Mouse (Mus musculus) MEL (cell line): ENCODE measurements at regions not wholly inside any gene's neighbourhood (a gene's known extent, or its start where the extent isn't known, plus 50 kb on each side); places are given as distances from the start of the nearest gene placed in this dataset.

Experiments used
- CHD1 ChIP-seq: IDR thresholded peaks from 2 replicates; pipeline ENCODE4 v1.6.1; 2012; ENCODE audit warnings: low read depth, mild to moderate bottlenecking, inconsistent platforms, low read length, improper control_type of control experiment
- CTCF ChIP-seq, 3 experiments: IDR thresholded peaks in 2 of 3; conservative IDR thresholded peaks in 1 of 3; 2 replicates each; pipeline ENCODE4 v1.5.1; 2011 to 2012; ENCODE audit warnings: low read length in 3 of 3, low read depth in 2 of 3, mild to moderate bottlenecking in 2 of 3, improper control_type of control experiment in 1 of 3, inconsistent platforms in 1 of 3, mixed read lengths in 1 of 3, moderate library complexity in 1 of 3; ENCODE audit not compliant: control insufficient read depth in 1 of 3, insufficient read depth in 1 of 3, poor library complexity in 1 of 3, severe bottlenecking in 1 of 3
- E2F4 ChIP-seq: IDR thresholded peaks from 2 replicates; pipeline ENCODE4 v1.6.1; 2011; ENCODE audit warnings: low read depth, low read length, improper control_type of control experiment, borderline replicate concordance
- ELF1 ChIP-seq: IDR thresholded peaks from 2 replicates; pipeline ENCODE4 v1.6.1; 2014; ENCODE audit warnings: low read depth, mild to moderate bottlenecking, inconsistent platforms, low read length, improper control_type of control experiment, moderate library complexity
- EP300 ChIP-seq, 2 experiments: IDR thresholded peaks; 2 replicates each; pipeline ENCODE4 v1.6.1; 2011; ENCODE audit warnings: improper control_type of control experiment in 2 of 2, low read length in 2 of 2, low read depth in 1 of 2, mild to moderate bottlenecking in 1 of 2
- MAX ChIP-seq: IDR thresholded peaks from 2 replicates; pipeline ENCODE4 v1.6.1; 2011; ENCODE audit warnings: low read length, improper control_type of control experiment
- MEF2A ChIP-seq: IDR thresholded peaks from 2 replicates; pipeline ENCODE4 v1.6.1; 2014; ENCODE audit warnings: low read depth, mild to moderate bottlenecking, inconsistent platforms, low read length, improper control_type of control experiment; ENCODE audit not compliant: poor library complexity, insufficient replicate concordance, severe bottlenecking; ENCODE audit errors: extremely low read depth
- POLR2A ChIP-seq, 2 experiments: IDR thresholded peaks; 2 replicates each; pipeline ENCODE4 v1.6.1; 2011 to 2012; ENCODE audit warnings: low read length in 2 of 2, mild to moderate bottlenecking in 2 of 2, control low read depth in 1 of 2, improper control_type of control experiment in 1 of 2, low read depth in 1 of 2, moderate library complexity in 1 of 2; ENCODE audit not compliant: control insufficient read depth in 1 of 2, insufficient read depth in 1 of 2, poor library complexity in 1 of 2
- RCOR1 ChIP-seq: IDR thresholded peaks from 2 replicates; pipeline ENCODE4 v1.6.1; 2012; ENCODE audit warnings: low read depth, mild to moderate bottlenecking, inconsistent platforms, low read length, improper control_type of control experiment
- TCF12 ChIP-seq: IDR thresholded peaks from 2 replicates; pipeline ENCODE4 v1.6.1; 2014; ENCODE audit warnings: low read depth, mild to moderate bottlenecking, inconsistent platforms, low read length, improper control_type of control experiment, moderate library complexity
- USF1 ChIP-seq: IDR thresholded peaks from 2 replicates; pipeline ENCODE4 v1.6.1; 2014; ENCODE audit warnings: low read depth, mild to moderate bottlenecking, inconsistent platforms, low read length, improper control_type of control experiment, moderate library complexity
- USF2 ChIP-seq, 2 experiments: IDR thresholded peaks; 2 replicates each; pipeline ENCODE4 v1.6.1; 2011 to 2012; ENCODE audit warnings: improper control_type of control experiment in 2 of 2, low read length in 2 of 2, borderline replicate concordance in 1 of 2, inconsistent platforms in 1 of 2, low read depth in 1 of 2, mild to moderate bottlenecking in 1 of 2; ENCODE audit not compliant: insufficient read depth in 1 of 2

GRCm38 (mm10) chr13:85770538-85770937 is 276.2 kb downstream of the Cox7c start:
- TF ChIP-seq E2F4 (no peak), CTCF (IDR thresholded peaks at IDR 0.05 in 2 of 3, conservative IDR thresholded peaks at IDR 0.05 in 1 of 3; ENCODE audit: control insufficient read depth in 1 of 3, insufficient read depth in 1 of 3, low read depth in 2 of 3, low read length in 3 of 3, poor library complexity in 1 of 3, severe bottlenecking in 1 of 3) (no peak), RCOR1 (no peak), POLR2A (IDR thresholded peaks at IDR 0.05; ENCODE audit: control insufficient read depth in 1 of 2, insufficient read depth in 1 of 2, low read depth in 1 of 2, low read length in 2 of 2, poor library complexity in 1 of 2) (no peak), USF1 (no peak), CHD1 (no peak), TCF12 (no peak), ELF1 (no peak), EP300 (IDR thresholded peaks at IDR 0.05; ENCODE audit: low read depth in 1 of 2, low read length in 2 of 2) (no peak), MAX (no peak), USF2 (IDR thresholded peaks at IDR 0.05; ENCODE audit: borderline replicate concordance in 1 of 2, insufficient read depth in 1 of 2, low read depth in 1 of 2, low read length in 2 of 2) (no peak), MEF2A (no peak)
